ENCODE assay signal across 8 mouse cellular contexts in the genomic region with DNA sequence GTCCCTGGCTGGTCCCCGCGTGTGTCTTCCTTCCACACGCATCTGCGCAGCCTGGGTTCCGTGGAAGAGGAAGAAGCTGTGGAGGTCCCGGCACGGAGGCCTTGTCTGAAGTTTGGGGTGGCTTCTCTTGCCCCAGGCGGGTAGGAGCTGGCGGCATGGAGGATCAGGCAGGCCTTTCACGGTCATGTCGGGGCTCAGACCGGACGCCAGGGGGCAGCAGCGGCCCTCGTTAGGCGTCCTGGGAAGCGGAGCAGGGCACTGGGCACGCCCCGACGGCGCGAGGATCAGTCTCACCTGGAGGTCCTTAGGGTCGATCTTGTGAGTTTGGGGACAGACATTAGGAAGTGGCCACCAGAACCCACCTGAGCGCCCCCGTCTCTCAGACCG.
DNase-seq lines count a peak whose midpoint lies in the region; ATAC-seq and TF ChIP-seq lines count a peak whose summit lies in the region.

No protein-coding gene starts in this region.

- peaks cover 53% of the 10 kb centered on the region for H3K4me1 ChIP-seq in E14TG2a.4 (replicated peaks; ENCODE audit: low read depth, low read length)
- peaks cover 31% of the 10 kb centered on the region for H3K4me1 ChIP-seq in forebrain, embryonic 13.5 days
- peaks cover 10% of the 10 kb centered on the region for H3K4me1 ChIP-seq in lung, embryonic 14.5 days (ENCODE audit: insufficient read depth)

- peaks cover 79% of the 10 kb centered on the region for H3K27me3 ChIP-seq in E14TG2a.4 (ENCODE audit: insufficient read depth, low read length)
- H3K27me3 ChIP-seq in forebrain, embryonic 13.5 days = peaks cover 91% of the 10 kb centered on the region
- peaks cover 34% of the 10 kb centered on the region for H3K27me3 ChIP-seq in lung, embryonic 14.5 days (ENCODE audit: insufficient read depth, low read length)

- no peaks in the 10 kb centered on the region for H3K9me3 ChIP-seq in E14TG2a.4 (ENCODE audit: low read length)
- H3K9me3 ChIP-seq in forebrain, embryonic 13.5 days (replicated peaks) = no peaks in the 10 kb centered on the region
- H3K9me3 ChIP-seq in lung, embryonic 14.5 days (ENCODE audit: low read depth, low read length) = no peaks in the 10 kb centered on the region

- no peak overlapping the region for H3K27ac ChIP-seq in forebrain, embryonic 13.5 days
- peak overlapping the region; percentile 89 for H3K27ac ChIP-seq in lung, embryonic 14.5 days (ENCODE audit: low read depth)

- H3K36me3 ChIP-seq in E14TG2a.4 (ENCODE audit: insufficient read depth, low read length) = no peaks in the 10 kb centered on the region
- H3K36me3 ChIP-seq in forebrain, embryonic 13.5 days (ENCODE audit: poor library complexity, severe bottlenecking) = no peaks in the 10 kb centered on the region
- H3K36me3 ChIP-seq in lung, embryonic 14.5 days (ENCODE audit: insufficient read depth) = no peaks in the 10 kb centered on the region

- peak overlapping the region; percentile 88 for H3K4me3 ChIP-seq in E14TG2a.4 (replicated peaks; ENCODE audit: low read length)
- peak overlapping the region; percentile 44 for H3K4me3 ChIP-seq in forebrain, embryonic 13.5 days
- H3K4me3 ChIP-seq in lung, embryonic 14.5 days (ENCODE audit: low read depth, low read length) = peak overlapping the region; percentile 61

- peak; percentile 92 to 95 for DNase-seq in heart, postnatal 10 days
- DNase-seq in layer of hippocampus, adult 18-20 months (ENCODE audit: low spot score in 2 of 2) = peak; percentile 51 to 82
- DNase-seq in lung, embryonic 14.5 days = peak; percentile 96
- DNase-seq in thymus, adult 18-20 months = peak; percentile 89 to 92

- intact Hi-C loops in heart, postnatal 10 days (cut with DNase I) = loop anchor here (1.0 to 2.0 kb wide), 5 partner anchors 132 to 844 kb away; no protein-coding TSS in a partner anchor

- ATAC-seq in cerebellum, adult (ENCODE audit: insufficient number of reproducible peaks, low FRiP score, low TSS enrichment) = peak; percentile 69
- ATAC-seq in forebrain, embryonic 13.5 days = peak; percentile 79
- peak; percentile 68 for ATAC-seq in lung, embryonic 14.5 days (ENCODE audit: insufficient read depth)
- ATAC-seq in neutrophil, adult 5-6 weeks (ENCODE audit: extremely low read depth, insufficient number of reproducible peaks, low FRiP score, poor library complexity, severe bottlenecking) = peak; percentile 82

- peak overlapping the region; percentile 80 for H3K4me2 ChIP-seq in forebrain, embryonic 13.5 days
- H3K4me2 ChIP-seq in lung, embryonic 14.5 days = peak overlapping the region; percentile 100

- peak overlapping the region; percentile 37 for H3K9ac ChIP-seq in forebrain, embryonic 13.5 days
- peak overlapping the region; percentile 77 for H3K9ac ChIP-seq in lung, embryonic 14.5 days

- WGBS in forebrain, embryonic 13.5 days = 0% methylated on average over 26 of the region's 26 CpGs
- under 1% methylated on average over 26 of the region's 26 CpGs for WGBS in lung, embryonic 14.5 days

- peak; percentile 37 for TF ChIP-seq CTCF in E14TG2a.4 (conservative IDR thresholded peaks at IDR 0.05; ENCODE audit: low read length)
- peak; percentile 99 for TF ChIP-seq CTCF in lung, embryonic 14.5 days (IDR thresholded peaks at IDR 0.05; ENCODE audit: low read depth)
